Mouse (Mus musculus) kidney, postnatal 0 days (tissue): ENCODE results near the gene Atp2b4. TPM values are rescaled to one million over a fixed set of nuclear protein-coding genes. Genes with fewer than 3 reads are reported as not detected.

Experiments used
- ATAC-seq: fragments of 200-750 bp; cut with Nextera tagmentation; replicated peaks from 2 replicates; pipeline ENCODE4 v1.8.0; 2017; ENCODE audit warnings: low read depth, moderate number of reproducible peaks, moderate TSS enrichment, moderate library complexity; ENCODE audit not compliant: low FRiP score
- DNase-seq: peaks from one replicate; pipeline ENCODE4 v3.0.0-alpha.2; 2016; ENCODE audit warnings: low spot score
- H3K27ac ChIP-seq: fragments of 300-500 bp; sonication (generic); 2 replicates; pipeline ENCODE4 v1.5.1; 2014; ENCODE audit warnings: mild to moderate bottlenecking
- H3K27me3 ChIP-seq: fragments of 300-500 bp; sonication (generic); 2 replicates; pipeline ENCODE4 v1.6.1; 2014; ENCODE audit warnings: low read length, mixed read lengths; ENCODE audit not compliant: insufficient read depth
- H3K36me3 ChIP-seq: fragments of 300-500 bp; sonication (generic); 2 replicates; pipeline ENCODE4 v1.6.1; 2014; ENCODE audit warnings: low read length, mixed read lengths; ENCODE audit not compliant: insufficient read depth
- H3K4me1 ChIP-seq: fragments of 300-500 bp; sonication (generic); replicated peaks from 2 replicates; pipeline ENCODE4 v1.6.1; 2014; ENCODE audit warnings: antibody characterized with exemption, low read length, mixed read lengths; ENCODE audit not compliant: insufficient read depth
- H3K4me2 ChIP-seq: fragments of 300-500 bp; sonication (generic); 2 replicates; pipeline ENCODE4 v1.6.1; 2014; ENCODE audit warnings: mild to moderate bottlenecking, low read length, moderate library complexity, mixed read lengths
- H3K4me3 ChIP-seq: fragments of 300-500 bp; sonication (generic); replicated peaks from 2 replicates; pipeline ENCODE4 v1.5.1; 2014; ENCODE audit warnings: low read depth, low read length
- H3K9ac ChIP-seq: fragments of 300-500 bp; sonication (generic); 2 replicates; pipeline ENCODE4 v1.6.1; 2014; ENCODE audit warnings: low read depth, low read length
- H3K9me3 ChIP-seq: fragments of 300-500 bp; sonication (generic); replicated peaks from 2 replicates; pipeline ENCODE4 v1.6.1; 2016; ENCODE audit warnings: low read length, inconsistent platforms, mixed read lengths
- CTCF ChIP-seq: IDR thresholded peaks from 2 replicates; pipeline ENCODE4 v1.5.1; 2016; ENCODE audit warnings: antibody characterized with exemption, low read depth, mild to moderate bottlenecking, moderate library complexity
- WGBS: fragments of 180-500 bp; shearing (Covaris S2); extraction: QIAGEN DNeasy Blood & Tissue Kit; methylation state at CpG from one replicate; pipeline ENCODE4 v1.1.7; 2014; 5-methylcytosine and 5-hydroxymethylcytosine counted together
- polyA plus RNA-seq: library from polyadenylated mRNA; unstranded; fragments of >200 nt; fragmentation: Nextera tagmentation; extraction: Ambion mirVana; gene quantifications from 2 replicates; pipeline ENCODE4 v1.2.1, GENCODE M21; 2015

Atp2b4 gene
- polyA plus RNA-seq, 1 experiment from 2014 or later: 5.6 TPM

- no peaks in the 10 kb centered on the region for H3K27me3 ChIP-seq
- ATAC-seq: no peak
- H3K4me2 ChIP-seq: no peak overlapping the region
- H3K9me3 ChIP-seq: no peaks in the 10 kb centered on the region
- H3K4me3 ChIP-seq: no peak overlapping the region
- DNase-seq: no peak
- 0 out of 2 replicates have a peak, but pooled peaks cover 2% of the 10 kb centered on the region for H3K36me3 ChIP-seq
- peaks cover 14% of the 10 kb centered on the region; the same call in 1 of the 2 replicates for H3K4me1 ChIP-seq
- no peak for TF ChIP-seq CTCF
- no peak overlapping the region for H3K27ac ChIP-seq
- 66% methylated on average over 4 of the region's 4 CpGs for WGBS
- H3K9ac ChIP-seq: no peak overlapping the region
Measured at GRCm38 (mm10) chr1:133663427-133663826, 137.4 kb downstream of the Atp2b4 start.

GRCm38 (mm10) chr1:133662941-133663340, 137.9 kb downstream of the Atp2b4 start:
- H3K9me3 ChIP-seq: no peaks in the 10 kb centered on the region
- no peak for TF ChIP-seq CTCF
- ATAC-seq: no peak
- H3K36me3 ChIP-seq: 0 out of 2 replicates have a peak, but pooled peaks cover 7% of the 10 kb centered on the region
- H3K4me3 ChIP-seq: no peak overlapping the region
- H3K4me2 ChIP-seq: no peak overlapping the region
- H3K9ac ChIP-seq: no peak overlapping the region
- no peaks in the 10 kb centered on the region for H3K27me3 ChIP-seq
- 96% methylated on average over 7 of the region's 7 CpGs for WGBS
- peaks cover 17% of the 10 kb centered on the region; the same call in 1 of the 2 replicates for H3K4me1 ChIP-seq
- DNase-seq: no peak
- H3K27ac ChIP-seq: no peak overlapping the region

- TF ChIP-seq CTCF: no peak
- Histone ChIP-seq H3K4me1 (peaks cover 32% of the 10 kb centered on the region; the same call in 1 of the 2 replicates), H3K9me3 (no peaks in the 10 kb centered on the region), H3K9ac (peak within 1 kb of the TSS; percentile 95), H3K4me3 (peak within 1 kb of the TSS; percentile 80), H3K36me3 (peaks cover 15% of the 10 kb centered on the region; the same call in 1 of the 2 replicates), H3K27me3 (no peaks in the 10 kb centered on the region), H3K4me2 (peak within 1 kb of the TSS; percentile 85), H3K27ac (peak within 1 kb of the TSS; percentile 96)
- 1% methylated on average over 25 of the region's 26 CpGs for WGBS
- ATAC-seq: peak; percentile 98
- peak; percentile 98 for DNase-seq
Measured at GRCm38 (mm10) chr1:133661203-133661933, 139.5 kb downstream of the Atp2b4 start, which contains the start of gene Gm38394. Gene Gm38394 (minus strand): TSS chr1:133661318.

- Histone ChIP-seq H3K4me1 (peaks cover 32% of the 10 kb centered on the region; the same call in 1 of the 2 replicates), H3K4me2 (peak within 1 kb of the TSS; percentile 85), H3K27ac (peak within 1 kb of the TSS; percentile 96), H3K9ac (peak within 1 kb of the TSS; percentile 95), H3K4me3 (peak within 1 kb of the TSS; percentile 80), H3K9me3 (no peaks in the 10 kb centered on the region), H3K36me3 (peaks cover 15% of the 10 kb centered on the region; the same call in 1 of the 2 replicates), H3K27me3 (no peaks in the 10 kb centered on the region)
- no peak for TF ChIP-seq CTCF
- 1% methylated on average over 39 of the region's 41 CpGs for WGBS
- DNase-seq: peak; percentile 82
- peak; percentile 77 for ATAC-seq
Measured at GRCm38 (mm10) chr1:133660466-133661202, 140.2 kb downstream of the Atp2b4 start, which contains the start of gene Zbed6. Gene Zbed6 (minus strand): TSS chr1:133660885.

- Histone ChIP-seq H3K36me3 (peaks cover 15% of the 10 kb centered on the region; the same call in 1 of the 2 replicates), H3K27me3 (no peaks in the 10 kb centered on the region), H3K27ac (no peak overlapping the region), H3K4me3 (no peak overlapping the region), H3K9ac (no peak overlapping the region), H3K4me2 (no peak overlapping the region), H3K4me1 (peaks cover 34% of the 10 kb centered on the region; the same call in 1 of the 2 replicates), H3K9me3 (no peaks in the 10 kb centered on the region)
- DNase-seq (no peak), ATAC-seq (no peak)
- WGBS: 89% methylated on average over 3 of the region's 3 CpGs
- TF ChIP-seq CTCF: no peak
Measured at GRCm38 (mm10) chr1:133658878-133659277, 142.0 kb downstream of the Atp2b4 start.

- TF ChIP-seq CTCF: no peak
- DNase-seq (no peak), ATAC-seq (no peak)
- Histone ChIP-seq H3K4me3 (no peak overlapping the region), H3K27ac (no peak overlapping the region), H3K4me1 (peaks cover 34% of the 10 kb centered on the region; the same call in 1 of the 2 replicates), H3K36me3 (peaks cover 15% of the 10 kb centered on the region; the same call in 1 of the 2 replicates), H3K4me2 (peak overlapping the region; percentile 4; the same call in 1 of the 2 replicates), H3K9me3 (no peaks in the 10 kb centered on the region), H3K9ac (no peak overlapping the region), H3K27me3 (no peaks in the 10 kb centered on the region)
- WGBS: 31% methylated on average over 5 of the region's 5 CpGs
Measured at GRCm38 (mm10) chr1:133656811-133657210, 144.0 kb downstream of the Atp2b4 start.
